Mouse (Mus musculus): ENCODE results near the gene Sema6d.

DNA sequence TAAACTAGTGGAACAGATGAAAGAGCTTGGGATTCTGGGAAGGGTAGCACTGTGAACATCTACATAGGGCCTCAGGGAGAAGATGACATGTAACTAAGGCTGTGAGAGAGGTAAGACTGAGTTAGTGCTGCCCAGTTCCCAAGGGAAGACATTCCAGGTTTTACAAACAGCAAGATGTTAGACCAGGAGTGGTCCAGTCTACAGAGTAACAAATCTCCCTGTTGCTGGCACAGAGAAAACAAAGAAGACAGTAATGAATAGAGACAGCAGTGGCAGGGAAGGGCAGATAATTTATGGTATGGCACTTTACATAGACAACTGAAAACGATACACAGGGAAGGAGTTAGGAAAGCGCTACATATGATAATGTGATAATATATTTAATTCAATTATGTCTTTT is 19.1 kb upstream of the Sema6d start:
- TF ChIP-seq EP300 (IDR thresholded peaks at IDR 0.05; ENCODE audit: low read depth) (no peak), CTCF (IDR thresholded peaks at IDR 0.05; ENCODE audit: low read depth) (no peak)
